Mouse (Mus musculus) heart, postnatal 14 days (tissue): Measurements from ENCODE around the gene Trim11. TPM values are rescaled to one million over a fixed set of nuclear protein-coding genes. Genes with fewer than 3 reads are reported as not detected.
A peak's percentile ranks its signal among the peaks of the same experiment; 100 is the strongest.
"Not testable (repeated sequence)": the region's sequence is repeated elsewhere in the genome, so short reads cannot be mapped to it uniquely, and the experiment has no call there.

Experiments
- DNase-seq, 2 experiments: peaks; one replicate each; pipeline ENCODE4 v3.0.0; 2021 to 2022
- intact Hi-C: fragments of 180-260 bp; cut with DNase I; formaldehyde crosslinking; loops from one replicate; pipeline ENCODE4 v1.15.1; 2025
- long read RNA-seq, 2 experiments: library from polyadenylated mRNA; stranded (forward); transcript quantifications; one replicate each; pipeline ENCODE4 v2.0.0; 2021
- total RNA-seq, 2 experiments: library from RNA; stranded (reverse); gene quantifications; 2 replicates each; pipeline ENCODE4 v1.2.3; 2021

Trim11 gene
- 10 to 100 TPM; 17.6 to 18.1 TPM for total RNA-seq
- long read RNA-seq, experiment 1, partial matches to known transcripts: 5 of 47 reads
- long read RNA-seq, experiment 1, other reads (novel, unspliced or antisense): 42 of 47 reads
- long read RNA-seq, experiment 2, partial matches to known transcripts: 5 of 35 reads
- long read RNA-seq, experiment 2, other reads (novel, unspliced or antisense): 30 of 35 reads

DNA sequence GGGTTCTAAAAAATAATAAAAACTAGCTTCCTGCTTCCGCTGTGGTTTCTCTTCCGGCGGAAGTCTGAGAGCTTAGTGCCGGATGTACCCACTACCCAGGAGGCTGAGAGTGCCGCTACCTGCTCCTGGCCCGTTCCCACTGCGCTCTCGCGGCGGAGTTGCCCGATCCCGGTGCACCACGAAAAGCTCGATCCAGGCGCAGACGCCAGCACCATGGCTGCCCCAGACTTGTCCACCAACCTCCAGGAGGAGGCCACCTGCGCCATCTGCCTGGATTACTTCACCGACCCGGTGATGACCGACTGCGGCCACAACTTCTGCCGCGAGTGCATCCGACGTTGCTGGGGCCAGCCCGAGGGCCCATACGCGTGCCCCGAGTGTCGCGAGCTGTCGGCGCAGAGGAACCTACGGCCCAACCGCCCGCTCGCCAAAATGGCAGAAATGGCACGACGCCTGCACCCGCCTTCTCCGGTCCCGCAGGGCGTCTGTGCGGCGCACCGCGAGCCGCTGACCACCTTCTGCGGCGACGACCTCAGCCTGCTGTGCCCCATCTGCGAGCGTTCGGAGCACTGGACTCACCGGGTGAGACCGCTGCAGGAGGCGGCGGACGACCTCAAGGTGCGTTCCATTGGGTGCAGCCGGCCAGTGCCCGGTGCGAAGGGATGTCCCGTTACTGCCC, at the start of gene Trim11:
Gene Trim11 (plus strand): TSS at position 67 of the 679 bp plus-strand sequence.
- DNase-seq: peak; percentile 58 to 59
- intact Hi-C loops: no loop called here

DNA sequence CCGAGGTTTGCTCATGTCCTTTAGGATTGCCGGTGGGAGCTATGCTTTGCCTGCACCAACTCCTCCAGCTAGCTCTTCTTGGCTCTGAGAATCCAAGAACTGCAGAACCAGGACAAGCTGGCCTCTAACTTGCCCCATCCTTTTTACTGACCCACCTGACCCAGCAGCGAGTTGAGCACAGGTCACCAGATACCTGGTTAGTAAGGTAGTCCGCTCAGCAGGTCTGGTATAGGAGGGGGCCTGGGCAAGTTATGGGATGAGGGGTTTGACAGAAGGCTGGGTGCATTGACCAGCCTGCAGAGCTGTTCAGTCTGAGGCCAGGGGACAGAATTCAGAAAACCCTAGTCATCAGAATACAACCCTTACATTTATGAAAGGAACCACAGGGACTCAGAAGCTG, 48.8 kb upstream of the Trim11 start:
- intact Hi-C loops: no loop called here
- no peak for DNase-seq

DNA sequence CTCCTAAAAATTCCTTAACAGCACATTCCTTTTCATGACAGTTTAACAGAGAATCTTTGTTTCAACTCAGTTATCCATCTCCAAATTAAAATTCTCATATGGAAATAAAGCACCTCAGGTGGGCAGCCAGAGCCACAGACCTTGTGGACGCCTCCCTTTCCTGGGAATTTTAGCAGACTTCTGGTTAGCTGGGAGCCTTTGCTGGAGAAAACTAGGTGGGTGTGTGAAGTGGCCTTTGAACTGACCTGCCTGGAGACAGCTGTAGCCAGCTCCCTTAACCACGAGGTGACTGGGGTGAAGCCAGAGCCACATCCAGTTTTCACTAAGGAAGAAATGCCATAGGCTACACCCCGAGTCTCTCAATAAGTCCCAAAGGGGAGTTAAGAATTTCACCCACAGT, 48.3 kb upstream of the Trim11 start:
- intact Hi-C loops: no loop called here
- no peak for DNase-seq

DNA sequence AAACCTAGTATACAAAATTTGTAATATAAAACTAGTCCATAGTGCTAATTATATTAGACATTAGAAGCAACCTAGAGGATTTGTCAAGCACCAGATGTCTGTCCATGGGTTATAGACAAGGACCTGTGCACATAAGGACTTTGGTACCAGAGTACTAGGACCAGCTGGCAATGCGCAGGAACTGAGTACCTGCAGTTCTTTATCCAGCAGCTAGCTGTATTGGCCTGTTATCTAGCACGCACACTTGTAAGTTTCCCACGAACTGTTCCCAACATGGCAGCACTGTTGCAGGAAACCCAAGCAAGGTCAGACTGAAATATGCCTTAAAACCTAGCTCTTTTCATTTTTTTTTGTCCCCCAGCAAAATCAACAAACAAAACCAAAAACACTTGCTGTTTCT, 47.6 kb upstream of the Trim11 start:
- no peak for DNase-seq
- intact Hi-C loops: no loop called here

DNA sequence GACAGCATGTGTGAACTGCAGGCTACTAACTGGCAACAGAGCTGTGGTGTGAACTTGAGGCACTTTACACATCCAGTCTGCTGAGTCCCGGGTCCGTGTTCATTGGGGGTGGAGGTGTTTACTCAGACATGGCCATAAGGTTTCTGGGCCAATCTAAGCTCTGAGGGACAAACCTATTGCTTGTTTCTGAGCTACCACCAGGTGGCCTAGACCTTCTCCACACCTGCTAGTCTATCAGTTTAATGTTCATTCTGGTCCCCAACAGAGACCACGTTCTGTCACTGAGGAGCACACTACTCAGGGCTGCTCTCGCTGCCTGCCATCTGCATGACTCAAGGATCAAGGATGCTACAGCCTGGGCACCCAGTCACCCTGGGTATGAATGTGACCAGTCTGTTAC, 46.3 kb upstream of the Trim11 start:
- DNase-seq: no peak
- intact Hi-C loops: no loop called here

DNA sequence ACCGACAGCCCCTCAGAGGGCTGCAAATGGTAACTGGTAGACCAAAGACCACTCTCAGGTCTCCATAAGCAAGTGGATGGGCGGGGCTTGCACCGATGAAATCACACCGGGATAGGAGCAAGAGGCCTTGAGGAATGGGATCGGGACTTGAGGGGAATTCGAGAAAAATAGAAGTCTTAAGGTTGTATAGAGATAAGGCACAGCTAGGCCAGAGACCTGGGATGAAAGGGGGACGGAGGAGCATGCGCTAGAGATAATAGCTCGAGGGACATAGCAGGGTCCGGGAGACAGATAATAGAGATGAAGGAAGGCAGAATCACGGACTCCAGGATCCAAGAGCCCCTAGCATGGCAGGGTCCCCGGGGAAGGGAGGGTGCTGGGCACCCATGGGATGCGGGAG, 40.0 kb upstream of the Trim11 start:
- intact Hi-C loops: no loop called here
- no peak for DNase-seq

DNA sequence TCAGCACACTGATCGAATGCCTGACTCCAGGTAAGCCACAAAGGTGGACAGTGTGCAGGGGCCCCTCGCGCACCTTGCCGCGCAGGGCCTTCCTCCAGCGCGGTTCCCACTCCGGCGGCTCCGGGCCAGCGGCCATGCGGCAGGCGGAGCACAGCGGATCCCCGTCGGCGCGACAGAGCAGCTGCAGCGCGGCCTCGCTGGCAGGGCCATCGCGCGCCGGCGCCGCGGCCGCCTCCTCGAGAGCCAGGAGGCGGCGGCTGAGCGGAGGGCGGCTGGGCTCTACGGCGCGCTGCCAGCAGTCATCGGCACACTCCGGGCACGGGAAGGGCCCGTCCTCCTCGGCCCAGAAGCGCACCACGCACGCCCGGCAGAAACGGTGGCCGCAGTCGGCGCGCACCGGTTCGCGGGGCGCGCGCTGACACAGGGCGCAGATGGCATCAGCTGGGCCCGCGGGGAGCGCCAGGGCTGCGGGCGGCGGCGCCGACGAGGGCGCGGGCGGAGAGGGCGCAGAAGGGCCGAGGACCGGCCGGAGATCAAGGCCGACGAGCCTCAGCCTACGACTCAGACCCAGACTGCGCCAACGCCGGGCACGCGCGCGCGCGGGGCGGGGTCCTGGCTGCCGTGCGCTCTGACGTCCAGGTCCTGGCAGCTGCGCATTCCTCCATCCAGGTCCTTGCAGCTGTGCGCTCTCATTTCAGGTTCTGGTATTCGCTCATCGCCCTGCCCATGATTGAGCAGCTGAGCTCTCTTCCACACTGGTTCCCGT, 39.4 kb upstream of the Trim11 start, which contains the start of gene Rnf187:
Gene Rnf187 (minus strand): TSS at position 595 of the 766 bp plus-strand sequence.
- DNase-seq: peak; percentile 93
- intact Hi-C loops: no loop called here

DNA sequence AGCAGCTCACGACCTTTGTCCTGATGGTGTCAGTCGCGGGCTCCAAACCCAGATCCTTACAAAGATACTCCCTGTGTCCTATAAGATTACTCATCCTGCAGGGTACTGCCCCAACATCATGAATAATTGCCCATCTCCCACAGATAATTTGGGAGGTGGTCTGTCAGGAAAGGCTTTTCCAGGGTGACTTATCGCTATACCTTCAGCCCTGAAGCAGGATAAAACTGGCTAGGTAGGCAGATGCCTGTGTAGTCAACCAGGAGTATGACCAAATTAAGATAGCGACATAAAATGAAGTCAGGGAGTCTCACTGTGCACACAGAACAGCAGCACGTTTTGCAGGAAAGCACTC, 38.8 kb upstream of the Trim11 start:
- no peak for DNase-seq
- intact Hi-C loops: no loop called here

DNA sequence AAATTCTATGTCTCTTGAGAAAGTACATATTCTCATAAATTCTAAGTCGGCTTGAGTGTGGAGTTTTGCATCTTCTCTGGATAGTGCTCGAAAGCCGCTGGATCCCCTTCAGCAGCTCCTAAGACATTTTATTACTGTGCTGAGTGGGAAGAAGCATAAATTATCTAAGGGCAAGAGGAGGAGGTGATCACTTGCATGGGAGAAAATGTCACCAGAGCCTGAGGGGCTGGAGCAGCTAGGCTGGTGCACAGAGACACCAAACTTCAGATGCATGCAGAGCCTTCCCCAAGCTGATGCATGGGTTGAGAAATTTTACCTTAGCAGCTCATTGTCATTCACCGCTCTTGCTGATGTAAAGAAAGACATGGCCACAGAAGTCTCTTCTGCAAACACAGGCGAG, 33.8 kb upstream of the Trim11 start:
- intact Hi-C loops: no loop called here
- no peak for DNase-seq

DNA sequence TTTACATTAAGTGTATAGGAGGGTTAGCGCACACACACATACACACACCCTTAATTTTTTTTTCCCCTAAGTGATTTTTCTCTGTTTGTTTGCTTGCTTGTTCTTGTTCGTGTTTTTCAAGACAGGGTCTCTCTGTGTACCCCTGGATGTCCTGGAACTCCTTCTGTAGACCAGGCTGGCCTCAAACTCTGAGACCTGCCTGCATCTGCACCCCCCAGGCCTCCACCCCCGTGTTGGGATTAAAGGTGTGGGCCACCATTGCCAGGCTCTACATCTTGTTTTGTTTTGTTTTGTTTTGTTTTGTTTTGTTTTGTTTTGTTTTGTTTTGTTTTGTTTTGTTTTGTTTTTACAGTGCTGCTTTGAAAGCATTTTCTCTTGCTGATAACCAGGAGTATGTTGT, 30.6 kb upstream of the Trim11 start:
- intact Hi-C loops: no loop called here
- no peak for DNase-seq

DNA sequence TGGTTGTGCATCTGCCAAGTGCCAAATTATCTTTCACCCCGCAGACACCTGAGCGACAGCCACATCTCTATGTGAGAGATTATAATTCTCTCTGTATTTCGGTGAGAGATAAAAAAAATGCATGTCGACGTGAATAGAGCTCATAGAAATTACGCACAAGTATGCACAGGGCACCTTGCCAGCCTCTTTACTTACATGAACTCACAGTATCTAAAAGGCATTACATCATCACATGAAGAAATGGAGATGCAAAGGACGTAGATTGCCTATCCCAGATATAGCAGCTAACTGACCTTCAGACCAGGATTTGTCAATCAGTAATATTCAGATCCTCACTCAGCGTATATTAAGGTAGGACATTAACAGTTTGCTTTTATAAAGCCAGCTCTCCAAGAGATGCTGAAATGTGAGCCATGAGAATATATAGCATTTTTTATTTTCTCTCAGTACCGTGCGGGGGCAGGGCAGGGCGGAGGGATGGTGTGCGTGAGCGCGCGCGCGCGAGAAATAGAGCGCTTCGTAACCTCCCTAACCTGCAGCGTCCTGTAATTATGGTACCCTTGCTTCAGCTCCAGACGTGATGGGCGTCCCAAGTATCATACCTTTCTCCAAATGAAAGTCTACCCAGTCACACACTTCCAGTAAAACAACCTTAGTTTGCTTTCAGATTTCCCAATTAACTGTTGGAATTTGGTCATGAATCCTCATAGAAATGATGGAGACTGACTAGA, 29.9 kb upstream of the Trim11 start:
- intact Hi-C loops: no loop called here
- no peak for DNase-seq

DNA sequence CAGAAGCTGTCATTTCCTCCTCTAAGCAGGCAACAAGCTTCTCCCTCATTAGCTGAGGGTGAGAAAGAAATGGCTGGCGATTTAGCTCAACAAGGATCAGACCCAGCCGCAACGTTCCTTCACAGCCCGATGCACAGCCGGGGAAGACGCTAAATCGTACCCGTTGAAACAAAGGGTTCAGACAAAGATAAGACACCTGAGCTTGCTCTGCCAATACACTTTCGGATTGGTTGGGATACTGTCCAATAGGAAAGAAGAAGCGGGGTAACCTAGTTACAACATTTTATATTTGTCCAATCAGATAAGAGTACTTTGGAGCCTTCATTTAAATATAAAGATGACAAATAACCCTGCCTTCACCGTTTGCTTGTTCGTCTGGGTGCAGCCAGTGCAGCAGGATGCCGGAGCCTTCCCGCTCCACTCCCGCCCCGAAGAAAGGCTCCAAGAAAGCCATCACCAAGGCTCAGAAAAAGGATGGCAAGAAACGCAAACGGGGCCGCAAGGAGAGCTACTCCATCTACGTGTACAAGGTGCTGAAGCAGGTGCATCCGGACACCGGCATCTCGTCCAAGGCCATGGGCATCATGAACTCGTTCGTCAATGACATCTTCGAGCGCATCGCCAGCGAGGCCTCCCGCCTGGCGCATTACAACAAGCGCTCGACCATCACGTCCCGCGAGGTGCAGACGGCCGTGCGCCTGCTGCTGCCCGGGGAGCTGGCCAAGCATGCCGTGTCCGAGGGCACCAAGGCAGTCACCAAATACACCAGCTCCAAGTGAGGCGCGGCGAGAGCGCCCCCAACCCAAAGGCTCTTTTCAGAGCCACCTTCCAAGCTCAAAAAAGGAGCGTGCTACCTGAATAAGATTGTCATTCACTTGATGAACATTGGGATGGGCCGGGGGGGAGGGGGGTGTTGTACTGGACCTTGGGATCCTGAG, 29.1 kb upstream of the Trim11 start, which contains the start of gene Hist3h2ba:
Gene Hist3h2ba (plus strand): TSS at position 379 of the 938 bp plus-strand sequence.
- DNase-seq: peak in 1 of 2 experiments; percentile 35
- intact Hi-C loops: no loop called here

DNA sequence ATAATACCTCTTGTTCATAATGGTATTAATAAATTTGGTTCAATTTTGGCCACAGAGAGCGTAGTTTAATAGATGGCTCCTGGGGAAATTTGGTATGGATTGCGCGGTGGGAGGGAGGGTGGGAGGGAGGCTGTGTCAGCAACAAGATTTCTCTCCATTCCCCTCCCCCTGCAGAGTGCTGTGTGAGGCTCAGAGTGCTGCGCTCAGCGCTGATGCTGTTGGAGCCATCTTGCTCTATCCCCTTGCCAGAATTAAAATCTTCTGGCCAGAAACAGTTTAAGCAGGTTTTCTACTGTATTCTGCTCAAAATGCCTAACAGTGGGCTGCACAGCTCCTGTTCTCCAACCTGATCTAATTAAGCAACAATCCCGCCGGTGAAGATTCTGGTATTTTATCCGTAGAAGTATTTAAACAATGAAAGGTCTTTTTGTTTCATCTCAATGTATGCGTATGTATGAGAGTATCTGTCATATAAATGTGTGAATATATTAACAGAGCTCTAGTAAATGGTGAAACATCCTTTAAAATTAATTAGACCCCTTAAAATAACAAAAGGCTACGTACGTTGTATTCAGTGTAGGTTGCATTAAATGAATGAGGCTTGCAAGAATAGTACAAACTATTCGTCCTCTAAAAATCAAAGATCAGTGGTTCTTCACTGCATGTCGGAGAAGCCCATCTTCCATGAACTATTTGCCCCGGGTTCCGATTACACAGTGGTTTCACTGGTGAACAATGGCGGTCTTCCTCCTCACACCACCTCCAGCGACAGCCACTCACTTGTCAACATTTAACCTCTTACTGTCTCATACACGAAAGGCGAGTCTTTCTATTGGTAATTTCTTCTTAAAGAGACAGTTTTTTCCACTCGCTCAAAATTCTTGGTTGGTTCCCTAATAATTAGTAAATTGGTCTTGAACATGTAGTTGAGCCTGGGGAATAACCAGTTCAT, 28.1 kb upstream of the Trim11 start:
- intact Hi-C loops: loop anchor here (10.0 kb wide), 1 partner anchor 275 kb away; the partner anchor contains the start of gene Arf1

DNA sequence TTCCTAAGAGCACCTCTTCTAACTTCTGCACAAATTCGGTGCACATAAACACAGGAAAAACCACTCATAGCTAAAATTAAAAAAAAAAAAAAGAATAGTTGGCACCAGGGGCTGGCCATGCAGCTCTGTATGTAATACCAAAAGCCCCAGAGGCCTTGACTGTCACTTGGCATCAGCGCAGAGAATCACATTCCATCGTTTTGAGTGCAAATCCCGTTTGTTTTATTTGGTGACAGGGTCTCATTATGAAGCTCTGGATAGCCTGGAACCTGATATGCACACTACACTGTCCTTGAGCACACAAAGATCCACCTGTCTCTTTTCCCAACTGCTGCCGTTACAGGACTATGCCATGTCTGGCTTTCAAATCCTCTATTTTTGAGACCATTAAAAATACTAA, 26.7 kb upstream of the Trim11 start:
- intact Hi-C loops: loop anchor here (10.0 kb wide), 1 partner anchor 274 kb away; the partner anchor contains the start of gene Arf1

More for the DNA sequence above, 28.1 kb upstream of the Trim11 start:
- no peak for DNase-seq

DNA sequence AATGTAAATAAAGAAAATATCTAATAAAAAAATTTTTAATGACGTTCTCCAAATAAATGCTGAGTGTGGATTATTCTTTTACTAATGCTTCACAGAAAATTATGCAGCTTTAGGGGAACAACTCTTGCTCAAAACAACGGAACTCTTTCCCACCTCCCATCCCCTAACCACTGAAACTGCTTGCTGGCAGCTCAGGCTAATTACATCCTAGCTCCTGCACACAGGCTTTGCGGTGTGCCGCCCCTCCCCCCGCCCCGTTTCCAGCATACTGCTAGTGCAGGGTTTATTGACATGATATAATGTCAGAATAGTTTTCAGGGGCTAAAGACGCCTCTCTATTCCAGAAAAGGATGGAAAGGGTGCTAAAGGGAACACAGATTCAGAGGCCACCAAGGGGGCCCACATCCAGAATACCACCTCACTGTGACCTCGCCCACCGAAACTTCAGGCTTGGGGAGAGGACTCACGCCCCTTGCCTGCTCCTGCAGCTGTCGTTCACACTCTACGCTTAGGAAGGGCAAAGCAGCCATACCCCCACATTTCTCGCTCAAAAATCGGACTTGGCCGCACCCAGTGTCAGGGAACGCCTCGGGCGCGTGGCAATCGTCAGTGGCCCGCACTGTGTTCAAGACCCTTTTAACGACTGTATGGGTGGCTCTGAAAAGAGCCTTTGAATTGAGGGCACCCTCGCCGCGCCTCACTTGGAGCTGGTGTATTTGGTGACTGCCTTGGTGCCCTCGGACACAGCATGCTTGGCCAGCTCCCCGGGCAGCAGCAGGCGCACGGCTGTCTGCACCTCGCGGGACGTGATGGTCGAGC, 24.3 kb upstream of the Trim11 start:
- intact Hi-C loops: loop anchor here (10.0 kb wide), 1 partner anchor 271 kb away; the partner anchor contains the start of gene Arf1
- DNase-seq: peak in 1 of 2 experiments; percentile 29

More for the DNA sequence above, 26.7 kb upstream of the Trim11 start:
- DNase-seq: no peak

DNA sequence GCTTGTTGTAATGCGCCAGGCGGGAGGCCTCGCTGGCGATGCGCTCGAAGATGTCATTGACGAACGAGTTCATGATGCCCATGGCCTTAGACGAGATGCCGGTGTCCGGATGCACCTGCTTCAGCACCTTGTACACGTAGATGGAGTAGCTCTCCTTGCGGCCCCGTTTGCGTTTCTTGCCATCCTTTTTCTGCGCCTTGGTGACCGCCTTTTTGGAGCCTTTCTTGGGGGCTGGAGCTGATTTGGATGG, 23.8 kb upstream of the Trim11 start:
- not testable (repeated sequence) for DNase-seq
- intact Hi-C loops: loop anchor here (10.0 kb wide), 1 partner anchor 271 kb away; the partner anchor contains the start of gene Arf1

DNA sequence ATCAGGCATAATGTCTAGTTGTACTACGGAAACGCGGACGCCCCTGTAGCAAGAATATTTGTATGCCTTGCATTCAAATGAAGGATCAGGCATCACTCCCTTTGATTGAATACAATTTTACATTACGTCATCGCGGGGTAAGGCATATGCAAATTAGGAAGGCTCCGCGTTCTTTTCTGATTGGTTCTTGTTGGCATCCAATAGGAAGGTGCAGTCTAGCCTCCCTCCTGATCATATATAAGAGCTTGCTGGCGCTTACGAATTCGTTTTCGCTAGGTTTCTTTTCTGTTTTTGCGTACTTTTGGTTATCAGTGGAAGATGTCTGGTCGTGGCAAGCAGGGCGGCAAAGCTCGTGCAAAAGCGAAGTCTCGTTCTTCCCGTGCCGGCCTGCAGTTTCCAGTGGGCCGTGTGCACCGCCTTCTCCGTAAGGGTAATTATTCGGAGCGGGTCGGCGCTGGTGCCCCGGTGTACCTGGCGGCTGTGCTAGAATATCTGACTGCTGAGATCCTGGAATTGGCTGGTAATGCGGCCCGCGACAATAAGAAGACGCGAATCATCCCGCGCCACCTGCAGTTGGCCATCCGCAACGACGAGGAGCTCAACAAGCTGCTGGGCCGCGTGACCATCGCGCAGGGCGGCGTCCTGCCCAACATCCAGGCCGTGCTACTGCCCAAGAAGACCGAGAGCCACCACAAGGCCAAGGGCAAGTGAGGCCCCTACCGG, 23.3 kb upstream of the Trim11 start, which contains the start of the genes Hist3h2a and Trim17:
Gene Hist3h2a (plus strand): TSS at position 266 of the 723 bp plus-strand sequence.
Gene Trim17 (plus strand): TSS at position 266 of the 723 bp plus-strand sequence.
- intact Hi-C loops: loop anchor here (5.0 to 10.0 kb wide), 2 partner anchors 228 to 270 kb away; partner anchors contain the start of genes Arf1 and Gjc2
- DNase-seq: peak; percentile 81 to 86
